In genomic region chr6:100970810-100971447, GRCm38 (mm10) we compare ENCODE assay signal across 27 mouse cellular contexts.
DNase-seq lines count a peak whose midpoint lies in the region; ATAC-seq lines count a peak whose summit lies in the region.
"Had no signal": no experiment of that assay in that cellular context is flagged by ENCODE, and none has a peak within 500 bp of the region (broad histone marks: within the 10 kb centered on the region; RNA-seq: fewer than 3 reads in every experiment).

No protein-coding gene starts in this region.

- H3K4me3 ChIP-seq in neural tube, embryonic 11.5 days (ENCODE audit: low read depth, low read length), result no peak overlapping the region
- no peak overlapping the region for H3K4me3 ChIP-seq in limb, embryonic 10.5 days
- no peak overlapping the region for H3K4me3 ChIP-seq in neural tube, embryonic 15.5 days (replicated peaks)
- H3K4me3 ChIP-seq: embryonic facial prominence, embryonic 13.5 days; forebrain, embryonic 10.5 days; forebrain, embryonic 15.5 days; heart, embryonic 10.5 days; heart, embryonic 15.5 days; limb, embryonic 12.5 days; liver, embryonic 15.5 days; midbrain, embryonic 12.5 days; stomach, embryonic 15.5 days had no signal

- H3K9ac ChIP-seq in neural tube, embryonic 11.5 days (ENCODE audit: low read length), result no peak overlapping the region
- no peak overlapping the region for H3K9ac ChIP-seq in neural tube, embryonic 15.5 days (replicated peaks)
- H3K9ac ChIP-seq: embryonic facial prominence, embryonic 13.5 days; forebrain, embryonic 15.5 days; heart, embryonic 15.5 days; limb, embryonic 12.5 days; liver, embryonic 15.5 days; lung, embryonic 14.5 days; midbrain, embryonic 12.5 days; stomach, embryonic 15.5 days had no signal

- peak; percentile 57 for DNase-seq in heart, adult 11 months
- DNase-seq in heart, adult 18-20 months, result no peak
- DNase-seq in neural tube, embryonic 11.5 days (ENCODE audit: low spot score), result peak; percentile 45
- DNase-seq in neural tube, embryonic 10.5 days (ENCODE audit: extremely low spot score, low spot score), result no peak
- DNase-seq in limb, embryonic 10.5 days (ENCODE audit: low spot score), result no peak
- no peak for DNase-seq in gastrocnemius, adult 18-20 months (ENCODE audit: low spot score)
- DNase-seq in layer of hippocampus, adult 8-10 months (ENCODE audit: low spot score in 2 of 2), result no peak
- DNase-seq: adrenal gland, postnatal 14 days; gastrocnemius, postnatal 10 days; kidney, adult 11 months; kidney, postnatal 36 days; layer of hippocampus, postnatal 36 days; lung, embryonic 14.5 days; lung, postnatal 14 days; retina, postnatal 1 day; right cerebral cortex, postnatal 14 days had no signal

- ATAC-seq in neural tube, embryonic 11.5 days (ENCODE audit: insufficient read depth, low FRiP score, low TSS enrichment), result peak; percentile 72; the same call in 1 of the 2 replicates
- peak; percentile 78 for ATAC-seq in neural tube, embryonic 15.5 days (ENCODE audit: low FRiP score)
- ATAC-seq: CD4-positive, CD25-positive, alpha-beta regulatory T cell, adult 4 months; forebrain, embryonic 15.5 days had no signal

- H3K4me1 ChIP-seq in neural tube, embryonic 11.5 days (ENCODE audit: control insufficient read depth, insufficient read depth, low read length), result 0 out of 2 replicates have a peak, but pooled peaks cover 2% of the 10 kb centered on the region
- peaks cover 56% of the 10 kb centered on the region for H3K4me1 ChIP-seq in limb, embryonic 10.5 days
- peaks cover 18% of the 10 kb centered on the region for H3K4me1 ChIP-seq in neural tube, embryonic 15.5 days
- H3K4me1 ChIP-seq: liver, embryonic 15.5 days had no signal

- WGBS in neural tube, embryonic 11.5 days, result 66% methylated on average over 8 of the region's 8 CpGs
- 62% methylated on average over 8 of the region's 8 CpGs for WGBS in limb, embryonic 10.5 days
- WGBS in neural tube, embryonic 15.5 days, result 38% methylated on average over 8 of the region's 8 CpGs

- no peaks in the 10 kb centered on the region for H3K36me3 ChIP-seq in neural tube, embryonic 11.5 days (ENCODE audit: control insufficient read depth, insufficient read depth, low read length)
- H3K36me3 ChIP-seq in limb, embryonic 10.5 days, result no peaks in the 10 kb centered on the region
- no peaks in the 10 kb centered on the region for H3K36me3 ChIP-seq in neural tube, embryonic 15.5 days
- H3K36me3 ChIP-seq: embryonic facial prominence, embryonic 13.5 days; forebrain, embryonic 10.5 days; forebrain, embryonic 15.5 days; heart, embryonic 10.5 days; heart, embryonic 15.5 days; limb, embryonic 12.5 days; liver, embryonic 15.5 days; midbrain, embryonic 12.5 days; stomach, embryonic 15.5 days had no signal

- H3K9me3 ChIP-seq in neural tube, embryonic 11.5 days (ENCODE audit: control insufficient read depth, low read length), result no peaks in the 10 kb centered on the region
- H3K9me3 ChIP-seq in limb, embryonic 10.5 days (replicated peaks), result no peaks in the 10 kb centered on the region
- H3K9me3 ChIP-seq in neural tube, embryonic 15.5 days (replicated peaks), result no peaks in the 10 kb centered on the region
- H3K9me3 ChIP-seq: embryonic facial prominence, embryonic 13.5 days; forebrain, embryonic 10.5 days; forebrain, embryonic 15.5 days; heart, embryonic 10.5 days; heart, embryonic 15.5 days; limb, embryonic 12.5 days; liver, embryonic 15.5 days; midbrain, embryonic 12.5 days; stomach, embryonic 15.5 days had no signal

- no peak overlapping the region for H3K27ac ChIP-seq in neural tube, embryonic 11.5 days (ENCODE audit: low read depth, low read length)
- peak overlapping the region; percentile 11; the same call in 1 of the 2 replicates for H3K27ac ChIP-seq in limb, embryonic 10.5 days
- H3K27ac ChIP-seq in neural tube, embryonic 15.5 days (replicated peaks), result no peak overlapping the region
- H3K27ac ChIP-seq: embryonic facial prominence, embryonic 13.5 days; forebrain, embryonic 10.5 days; forebrain, embryonic 15.5 days; heart, embryonic 10.5 days; heart, embryonic 15.5 days; liver, embryonic 15.5 days; midbrain, embryonic 12.5 days; stomach, embryonic 15.5 days had no signal

- H3K27me3 ChIP-seq in neural tube, embryonic 11.5 days (ENCODE audit: control insufficient read depth, insufficient read depth, low read length), result no peaks in the 10 kb centered on the region
- peaks cover 24% of the 10 kb centered on the region; the same call in 1 of the 2 replicates for H3K27me3 ChIP-seq in limb, embryonic 10.5 days (ENCODE audit: low read depth, poor library complexity, severe bottlenecking)
- 0 out of 2 replicates have a peak, but pooled peaks cover 3% of the 10 kb centered on the region for H3K27me3 ChIP-seq in neural tube, embryonic 15.5 days (replicated peaks)
- H3K27me3 ChIP-seq: embryonic facial prominence, embryonic 13.5 days; forebrain, embryonic 15.5 days; heart, embryonic 15.5 days; liver, embryonic 15.5 days; midbrain, embryonic 12.5 days; stomach, embryonic 15.5 days had no signal

- H3K4me2 ChIP-seq in neural tube, embryonic 11.5 days (ENCODE audit: low read depth), result no peak overlapping the region
- no peak overlapping the region for H3K4me2 ChIP-seq in neural tube, embryonic 15.5 days
- H3K4me2 ChIP-seq: embryonic facial prominence, embryonic 13.5 days; forebrain, embryonic 15.5 days; heart, embryonic 15.5 days; limb, embryonic 12.5 days; liver, embryonic 15.5 days; lung, embryonic 14.5 days; midbrain, embryonic 12.5 days; stomach, embryonic 15.5 days had no signal

Comparison
In these comparisons a context has a peak if more than half of its experiments do, and no peak if none do; other contexts are left out.
1. DNase-seq: peak in heart, adult 11 months (single experiment) and neural tube, embryonic 11.5 days (single experiment); none in heart, adult 18-20 months (0 of 2), neural tube, embryonic 10.5 days (single experiment), limb, embryonic 10.5 days (single experiment), gastrocnemius, adult 18-20 months (single experiment) and layer of hippocampus, adult 8-10 months (0 of 2).